Comparison of ENCODE assay signal across 26 mouse cellular contexts in the genomic region with DNA sequence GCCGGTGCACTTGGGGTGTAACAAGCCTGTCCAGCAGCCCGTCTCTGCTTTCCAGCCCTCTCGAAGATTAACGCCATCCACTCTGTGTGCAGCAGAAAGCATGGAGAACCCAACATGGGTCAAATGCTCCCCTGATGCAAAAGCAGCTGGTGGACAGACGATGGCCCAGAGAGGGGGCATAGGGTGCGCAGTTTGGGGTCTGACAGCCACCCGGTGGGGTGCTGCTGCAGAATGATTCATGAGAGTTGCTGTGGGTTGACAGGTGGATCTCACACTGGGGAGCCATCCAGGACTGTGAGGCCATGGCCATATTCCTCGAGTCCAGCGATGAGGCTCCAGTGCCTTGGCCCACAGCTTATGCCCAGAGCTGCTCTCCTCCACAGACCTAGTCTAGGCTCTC. TPM values are rescaled to one million over a fixed set of nuclear protein-coding genes. Genes with fewer than 3 reads are reported as not detected.
DNase-seq lines count a peak whose midpoint lies in the region; ATAC-seq and TF ChIP-seq lines count a peak whose summit lies in the region.
"Had no signal": no experiment of that assay in that cellular context is flagged by ENCODE, and none has a peak within 500 bp of the region (broad histone marks: within the 10 kb centered on the region; RNA-seq: fewer than 3 reads in every experiment).

No protein-coding gene starts in this region.

- TF ChIP-seq CTCF in layer of hippocampus, adult 2 months (conservative IDR thresholded peaks at IDR 0.05): no peak

- peak; percentile 85 for DNase-seq in brain, adult 2 months (ENCODE audit: low read depth, low spot score)
- peak; percentile 77 for DNase-seq in cerebellum, adult 8-10 months
- DNase-seq in cerebellum, postnatal 25 days: peak; percentile 84
- no peak for DNase-seq in left cerebral cortex, postnatal 10 days (ENCODE audit: extremely low spot score in 1 of 2, low spot score in 2 of 2)
- DNase-seq in layer of hippocampus, adult 2 months (ENCODE audit: low spot score in 2 of 2): no peak
- DNase-seq: adrenal gland, adult 2 months; adrenal gland, postnatal 36 days; B cell, adult 2 months; gastrocnemius, adult 2 months; kidney, adult 18-20 months; kidney, postnatal 4 days; layer of hippocampus, adult 9-11 months; lung, postnatal 4 days; thymus, adult 2 months had no signal

- ATAC-seq in cerebellum, adult (ENCODE audit: insufficient number of reproducible peaks, low FRiP score, low TSS enrichment): peak; percentile 80; the same call in 1 of the 2 replicates
- ATAC-seq: activated CD4-positive, CD25-positive, alpha-beta regulatory T cell, adult 4 months; forebrain, embryonic 16.5 days; hindbrain, embryonic 16.5 days; lung, postnatal 0 days had no signal

- intact Hi-C loops in left cerebral cortex, postnatal 10 days (cut with DNase I): no loop called here

- no peak overlapping the region for H3K27ac ChIP-seq in layer of hippocampus, adult 2 months
- H3K27ac ChIP-seq: embryonic facial prominence, embryonic 13.5 days; gastrocnemius, adult 2 months; heart, adult 2 months; kidney, embryonic 15.5 days; midbrain, embryonic 12.5 days; neural tube, embryonic 13.5 days had no signal

- H3K4me3 ChIP-seq in layer of hippocampus, adult 2 months: no peak overlapping the region
- H3K4me3 ChIP-seq: embryonic facial prominence, embryonic 13.5 days; erythroblast, embryonic 14.5 days; gastrocnemius, adult 2 months; heart, adult 2 months; kidney, embryonic 15.5 days; megakaryocyte, embryonic 14.5 days; midbrain, embryonic 12.5 days; neural tube, embryonic 13.5 days had no signal

RNA-seq across cellular contexts. Expression of a gene that starts 5.8 kb away (rescaled TPM):
- 100 to 1,000 TPM; 183 TPM for total RNA-seq in left cerebral cortex, postnatal 10 days (2021)
- total RNA-seq in layer of hippocampus, adult 2 months (2021): 10 to 100 TPM; 31.7 to 35.2 TPM

Comparison
In these comparisons a context has a peak if more than half of its experiments do, and no peak if none do; other contexts are left out.
1. DNase-seq: peak in brain, adult 2 months (single experiment), cerebellum, adult 8-10 months (single experiment) and cerebellum, postnatal 25 days (2 of 2); none in left cerebral cortex, postnatal 10 days (0 of 2) and layer of hippocampus, adult 2 months (0 of 2).
2. RNA of a gene that starts 5.8 kb away (total RNA-seq): 183 TPM in left cerebral cortex, postnatal 10 days; 31.7 to 35.2 TPM in layer of hippocampus, adult 2 months; every median in the first group is over 4 times any median in the second.